Mouse (Mus musculus) neural tube, embryonic 11.5 days (tissue): ENCODE measurements around the gene Ywhag. TPM values are rescaled to one million over a fixed set of nuclear protein-coding genes. Genes with fewer than 3 reads are reported as not detected.

Experiments
- ATAC-seq: fragments of 200-750 bp; cut with Nextera tagmentation; 2 replicates; pipeline ENCODE4 v1.8.0; 2017; ENCODE audit warnings: moderate number of reproducible peaks, mild to moderate bottlenecking, moderate TSS enrichment, moderate library complexity; ENCODE audit not compliant: insufficient read depth, low FRiP score, low TSS enrichment
- DNase-seq: peaks from one replicate; pipeline ENCODE4 v3.0.0-alpha.2; 2015; ENCODE audit warnings: low spot score
- H3K27ac ChIP-seq: fragments of 300-500 bp; sonication (generic); 2 replicates; pipeline ENCODE4 v1.5.1; 2014; ENCODE audit warnings: low read depth, mild to moderate bottlenecking, low read length
- H3K27me3 ChIP-seq: fragments of 300-500 bp; sonication (generic); 2 replicates; pipeline ENCODE4 v1.6.1; 2014; ENCODE audit warnings: mild to moderate bottlenecking, low read length, mixed read lengths; ENCODE audit not compliant: control insufficient read depth, insufficient read depth
- H3K36me3 ChIP-seq: fragments of 300-500 bp; sonication (generic); 2 replicates; pipeline ENCODE4 v1.6.1; 2014; ENCODE audit warnings: mild to moderate bottlenecking, low read length, moderate library complexity, mixed read lengths; ENCODE audit not compliant: control insufficient read depth, insufficient read depth
- H3K4me1 ChIP-seq: fragments of 300-500 bp; sonication (generic); 2 replicates; pipeline ENCODE4 v1.6.1; 2014; ENCODE audit warnings: low read length, mixed read lengths; ENCODE audit not compliant: control insufficient read depth, insufficient read depth
- H3K4me2 ChIP-seq: fragments of 300-500 bp; sonication (generic); 2 replicates; pipeline ENCODE4 v1.6.1; 2014; ENCODE audit warnings: low read depth, mild to moderate bottlenecking, moderate library complexity
- H3K4me3 ChIP-seq: fragments of 300-500 bp; sonication (generic); 2 replicates; pipeline ENCODE4 v1.5.1; 2014; ENCODE audit warnings: low read depth, low read length
- H3K9ac ChIP-seq: fragments of 300-500 bp; sonication (generic); 2 replicates; pipeline ENCODE4 v1.6.1; 2014; ENCODE audit warnings: mild to moderate bottlenecking, low read length
- H3K9me3 ChIP-seq: fragments of 300-500 bp; sonication (generic); 2 replicates; pipeline ENCODE4 v1.6.1; 2016; ENCODE audit warnings: low read length; ENCODE audit not compliant: control insufficient read depth
- WGBS: fragments of 180-500 bp; shearing (Covaris S2); extraction: QIAGEN DNeasy Blood & Tissue Kit; methylation state at CpG from one replicate; pipeline ENCODE4 v1.1.7; 2014; 5-methylcytosine and 5-hydroxymethylcytosine counted together
- polyA plus RNA-seq: library from polyadenylated mRNA; unstranded; fragments of >200 nt; fragmentation: Nextera tagmentation; extraction: Ambion mirVana; gene quantifications from 2 replicates; pipeline ENCODE4 v1.2.1, GENCODE M21; 2014

Ywhag gene
- polyA plus RNA-seq, 1 experiment from 2014 or later = 196 TPM

DNA sequence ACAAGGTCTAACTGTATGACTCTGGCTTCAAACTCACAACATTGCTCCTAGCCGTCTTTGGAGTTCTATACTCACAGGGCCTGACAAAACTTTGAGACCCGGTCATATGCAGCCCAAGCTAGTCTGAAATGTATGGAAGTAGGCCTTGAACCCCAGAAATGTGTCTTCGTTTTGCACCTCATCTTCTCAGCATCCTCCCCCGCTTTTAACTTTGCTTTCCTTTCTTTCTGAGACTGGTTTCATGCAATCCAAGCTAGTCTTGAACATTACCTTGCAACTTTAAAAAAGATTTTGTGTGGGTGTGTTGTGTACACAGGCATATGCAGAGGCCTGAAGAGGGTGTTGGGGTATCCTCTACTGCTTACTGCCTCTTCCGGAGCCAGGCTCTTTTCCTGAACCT lies 30.2 kb downstream of the Ywhag start:
- H3K4me3 ChIP-seq = no peak overlapping the region
- ATAC-seq = no peak

GRCm38 (mm10) chr5:135903551-135904151 lies 30.8 kb downstream of the Ywhag start:
- H3K27me3 ChIP-seq = no peaks in the 10 kb centered on the region
- peak overlapping the region; percentile 52 for H3K4me2 ChIP-seq
- 0% methylated on average over 30 of the region's 30 CpGs for WGBS
- H3K36me3 ChIP-seq = peaks cover 3% of the 10 kb centered on the region; the same call in 1 of the 2 replicates
- H3K9ac ChIP-seq = peak overlapping the region; percentile 47
- H3K9me3 ChIP-seq = no peaks in the 10 kb centered on the region
- peak overlapping the region; percentile 67 for H3K27ac ChIP-seq
- DNase-seq = peak; percentile 93
- ATAC-seq = peak; percentile 97
- no peaks in the 10 kb centered on the region for H3K4me1 ChIP-seq
- peak overlapping the region; percentile 26 for H3K4me3 ChIP-seq

More for the DNA sequence above, 30.2 kb downstream of the Ywhag start:
- DNase-seq = no peak
- 70% methylated on average over 5 of the region's 5 CpGs for WGBS
- Histone ChIP-seq H3K4me2 (peak overlapping the region; percentile 52; the same call in 1 of the 2 replicates), H3K36me3 (peaks cover 4% of the 10 kb centered on the region; the same call in 1 of the 2 replicates), H3K9me3 (no peaks in the 10 kb centered on the region), H3K4me1 (no peaks in the 10 kb centered on the region), H3K9ac (no peak overlapping the region), H3K27me3 (no peaks in the 10 kb centered on the region), H3K27ac (0 out of 2 replicates have a peak overlapping the region, but pooled peaks have one; percentile 67)

DNA sequence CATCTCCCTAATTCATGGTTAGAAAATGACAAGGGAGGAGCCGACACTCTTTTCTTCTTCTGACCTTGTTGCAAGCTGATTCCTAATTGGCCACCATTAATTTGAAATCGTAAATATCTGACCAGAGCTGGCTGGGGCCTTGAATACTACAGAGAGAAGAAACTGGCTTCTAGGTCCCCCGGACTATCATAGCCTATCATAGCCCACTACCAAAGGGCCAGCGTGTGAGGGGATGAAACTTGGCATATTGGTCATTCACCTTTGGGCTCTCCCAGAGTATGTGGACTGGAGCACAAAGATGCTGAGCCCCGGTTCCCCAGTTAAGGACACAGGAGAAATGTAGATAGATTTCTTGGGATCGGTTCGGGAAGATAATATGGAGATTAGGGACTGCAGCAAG lies 31.4 kb downstream of the Ywhag start:
- peak overlapping the region; percentile 52 for H3K4me2 ChIP-seq
- ATAC-seq (no peak; the same call in 1 of the 2 replicates), DNase-seq (no peak)
- H3K27me3 ChIP-seq = no peaks in the 10 kb centered on the region
- peak overlapping the region; percentile 40 for H3K9ac ChIP-seq
- H3K36me3 ChIP-seq = peaks cover 3% of the 10 kb centered on the region; the same call in 1 of the 2 replicates
- H3K9me3 ChIP-seq = no peaks in the 10 kb centered on the region
- H3K27ac ChIP-seq = peak overlapping the region; percentile 67
- peak overlapping the region; percentile 19 for H3K4me3 ChIP-seq
- WGBS = 32% methylated on average over 7 of the region's 7 CpGs
- H3K4me1 ChIP-seq = no peaks in the 10 kb centered on the region

DNA sequence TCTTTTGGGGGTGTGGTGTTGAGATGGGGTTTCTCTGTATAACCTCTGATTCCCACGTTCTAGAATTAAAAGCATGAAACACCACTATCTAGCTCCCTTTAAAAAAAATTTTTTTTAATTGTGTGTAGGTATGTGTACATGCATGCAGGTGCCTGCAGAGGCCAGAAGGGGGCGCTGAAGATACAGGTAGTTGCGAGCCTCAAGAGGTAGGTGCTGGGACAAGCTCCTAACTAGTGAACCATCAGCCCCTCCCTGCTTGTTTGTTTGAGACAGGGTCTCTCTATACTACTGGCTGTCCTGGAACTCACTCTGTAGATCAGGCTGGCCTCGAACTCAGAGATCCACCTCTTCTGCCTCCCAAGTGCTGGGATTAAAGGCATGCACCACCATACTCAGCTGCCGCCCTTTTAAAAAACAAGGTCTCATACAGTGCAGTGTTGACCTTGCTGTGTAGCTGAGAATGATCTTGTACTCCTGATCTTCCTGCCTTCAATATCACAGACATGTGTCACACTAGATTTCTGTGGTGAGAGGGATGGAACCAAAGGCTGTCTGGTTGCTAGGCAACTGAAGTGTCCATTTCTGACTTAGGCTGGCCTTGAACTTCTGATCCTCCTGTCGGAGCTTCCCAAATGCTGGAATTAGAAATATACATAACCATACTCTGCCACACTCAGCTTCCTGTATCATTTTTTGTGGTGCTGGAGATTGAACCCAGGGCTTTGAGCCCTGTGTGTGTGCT lies 32.9 kb downstream of the Ywhag start:
- WGBS = 63% methylated on average over 6 of the region's 6 CpGs
- no peak overlapping the region for H3K27ac ChIP-seq
- no peak for ATAC-seq

GRCm38 (mm10) chr5:135900701-135901100 lies 33.7 kb downstream of the Ywhag start:
- Histone ChIP-seq H3K27ac (no peak overlapping the region), H3K4me1 (no peaks in the 10 kb centered on the region), H3K9me3 (no peaks in the 10 kb centered on the region), H3K27me3 (no peaks in the 10 kb centered on the region), H3K4me2 (no peak overlapping the region), H3K9ac (no peak overlapping the region), H3K4me3 (no peak overlapping the region), H3K36me3 (no peaks in the 10 kb centered on the region)
- DNase-seq (no peak), ATAC-seq (no peak)
- 72% methylated on average over 3 of the region's 3 CpGs for WGBS

More for the DNA sequence above, 32.9 kb downstream of the Ywhag start:
- no peaks in the 10 kb centered on the region for H3K27me3 ChIP-seq
- no peaks in the 10 kb centered on the region for H3K9me3 ChIP-seq
- H3K36me3 ChIP-seq = no peaks in the 10 kb centered on the region
- no peak overlapping the region for H3K9ac ChIP-seq
- no peaks in the 10 kb centered on the region for H3K4me1 ChIP-seq
- no peak overlapping the region for H3K4me2 ChIP-seq
- no peak overlapping the region for H3K4me3 ChIP-seq
- no peak for DNase-seq

GRCm38 (mm10) chr5:135899833-135900232 lies 34.6 kb downstream of the Ywhag start:
- H3K27ac ChIP-seq = no peak overlapping the region
- no peaks in the 10 kb centered on the region for H3K36me3 ChIP-seq
- H3K4me1 ChIP-seq = no peaks in the 10 kb centered on the region
- ATAC-seq (no peak), DNase-seq (peak; percentile 6)
- H3K9me3 ChIP-seq = no peaks in the 10 kb centered on the region
- 65% methylated on average over 4 of the region's 4 CpGs for WGBS
- no peak overlapping the region for H3K9ac ChIP-seq
- H3K4me3 ChIP-seq = no peak overlapping the region
- no peaks in the 10 kb centered on the region for H3K27me3 ChIP-seq
- H3K4me2 ChIP-seq = no peak overlapping the region

DNA sequence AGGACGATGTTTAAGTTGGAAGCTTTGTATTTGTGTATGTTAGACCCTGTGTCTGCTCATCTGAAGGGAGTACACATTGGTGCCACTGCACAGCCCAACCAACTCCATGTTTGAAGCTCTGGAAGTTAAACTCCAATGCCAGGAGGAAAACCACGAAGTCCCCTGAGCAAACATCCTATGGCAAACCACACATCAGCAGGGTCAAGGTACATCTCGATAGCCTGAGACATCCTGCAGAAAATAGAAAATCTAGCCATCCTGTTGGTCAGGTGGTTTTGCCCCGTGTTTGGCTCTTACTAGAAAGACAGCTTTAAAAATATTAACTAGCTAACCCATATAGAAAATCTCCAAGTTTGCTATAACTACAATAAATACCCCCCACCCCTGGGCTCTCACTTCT lies 35.4 kb downstream of the Ywhag start:
- DNase-seq (no peak), ATAC-seq (no peak)
- Histone ChIP-seq H3K36me3 (no peaks in the 10 kb centered on the region), H3K4me2 (no peak overlapping the region), H3K9me3 (no peaks in the 10 kb centered on the region), H3K27ac (no peak overlapping the region), H3K4me3 (no peak overlapping the region), H3K4me1 (no peaks in the 10 kb centered on the region), H3K27me3 (no peaks in the 10 kb centered on the region), H3K9ac (no peak overlapping the region)
- 81% methylated on average over 4 of the region's 4 CpGs for WGBS

- Histone ChIP-seq H3K9me3 (no peaks in the 10 kb centered on the region), H3K27ac (no peak overlapping the region), H3K4me1 (no peaks in the 10 kb centered on the region), H3K27me3 (no peaks in the 10 kb centered on the region), H3K36me3 (no peaks in the 10 kb centered on the region), H3K4me2 (no peak overlapping the region), H3K4me3 (no peak overlapping the region), H3K9ac (no peak overlapping the region)
- ATAC-seq (no peak), DNase-seq (peak; percentile 64)
- WGBS = 26% methylated on average over 3 of the region's 3 CpGs
Measured at GRCm38 (mm10) chr5:135898028-135898427, 36.4 kb downstream of the Ywhag start.

- Histone ChIP-seq H3K4me3 (no peak overlapping the region), H3K27me3 (peaks cover under 1% of the 10 kb centered on the region; the same call in 1 of the 2 replicates), H3K4me2 (no peak overlapping the region), H3K4me1 (no peaks in the 10 kb centered on the region), H3K36me3 (no peaks in the 10 kb centered on the region), H3K27ac (no peak overlapping the region), H3K9ac (no peak overlapping the region), H3K9me3 (no peaks in the 10 kb centered on the region)
- WGBS = 80% methylated on average over 6 of the region's 6 CpGs
- no peak for ATAC-seq
- DNase-seq = no peak
Measured at GRCm38 (mm10) chr5:135894958-135895357, 39.5 kb downstream of the Ywhag start.
